Mouse (Mus musculus) spleen, embryonic (tissue): ENCODE measurements around the gene Rcbtb1.
"Not testable (repeated sequence)": the region's sequence is repeated elsewhere in the genome, so short reads cannot be mapped to it uniquely, and the experiment has no call there.

ENCODE experiments used
- CTCF ChIA-PET: fragments of 350-600 bp; sonication (Branson Sonifier 250); formaldehyde crosslinking; loops from one replicate; lab custom pipeline; 2022; lab: Charles Lee

The Rcbtb1 gene

DNA sequence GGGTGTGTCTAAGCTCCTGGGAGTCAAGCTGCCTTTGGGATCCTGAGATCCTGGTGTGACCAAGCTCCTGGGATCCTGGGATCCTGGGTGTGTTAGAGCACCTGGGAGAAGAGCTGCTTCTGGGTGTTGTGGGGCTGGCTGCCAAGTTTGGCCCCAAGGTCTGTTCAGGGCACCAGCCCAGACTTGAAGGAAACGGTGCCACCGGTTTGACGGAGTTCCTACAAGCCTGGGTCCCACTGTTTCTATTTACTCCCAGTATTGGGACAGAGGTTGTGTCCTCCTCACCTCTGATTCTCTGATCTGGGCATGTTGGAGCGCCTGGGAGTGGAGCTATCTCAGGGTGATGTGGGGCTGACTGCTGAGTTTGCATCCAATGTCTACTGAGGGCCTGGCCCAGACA, 74.0 kb downstream of the Rcbtb1 start:
- CTCF ChIA-PET = not testable (repeated sequence)
